Mouse (Mus musculus) heart, postnatal 0 days (tissue): ENCODE results near the gene Cdk13.

Experiments
- CTCF ChIP-seq: IDR thresholded peaks from 2 replicates; pipeline ENCODE4 v1.5.1; 2016; ENCODE audit warnings: antibody characterized with exemption, control low read depth, low read depth
- EP300 ChIP-seq: IDR thresholded peaks from 2 replicates; pipeline ENCODE4 v1.6.1; 2016; ENCODE audit warnings: antibody characterized with exemption, low read depth

DNA sequence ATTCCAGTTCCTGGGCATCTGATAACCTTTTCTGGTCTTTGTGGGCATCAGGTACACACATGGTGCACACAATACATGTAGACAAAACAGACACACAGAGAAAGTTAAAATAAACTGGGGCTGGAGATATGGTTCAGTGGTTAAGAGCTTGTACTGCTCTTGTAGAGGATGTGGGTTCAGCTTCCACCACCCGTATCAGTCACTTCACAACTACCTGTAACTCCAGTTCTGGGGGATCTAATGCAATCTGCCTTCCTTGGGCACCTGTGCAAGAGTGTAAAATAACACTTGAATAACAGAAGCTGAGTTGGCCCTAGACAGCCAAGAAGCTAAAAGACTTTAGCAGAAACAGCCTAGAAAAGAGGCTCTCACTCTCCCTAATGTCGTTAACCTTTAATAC is 12.3 kb upstream of the Cdk13 start:
- TF ChIP-seq EP300 (no peak), CTCF (no peak)
